Mouse (Mus musculus): ENCODE data around the gene Sh3bgrl3.

Sh3bgrl3 gene

GRCm38 (mm10) chr4:134113356-134113994, 15.1 kb downstream of the Sh3bgrl3 start:
- intact Hi-C loops (cut with DNase I) = no loop called here

GRCm38 (mm10) chr4:134112403-134112802, 16.2 kb downstream of the Sh3bgrl3 start:
- intact Hi-C loops (cut with DNase I) = no loop called here

DNA sequence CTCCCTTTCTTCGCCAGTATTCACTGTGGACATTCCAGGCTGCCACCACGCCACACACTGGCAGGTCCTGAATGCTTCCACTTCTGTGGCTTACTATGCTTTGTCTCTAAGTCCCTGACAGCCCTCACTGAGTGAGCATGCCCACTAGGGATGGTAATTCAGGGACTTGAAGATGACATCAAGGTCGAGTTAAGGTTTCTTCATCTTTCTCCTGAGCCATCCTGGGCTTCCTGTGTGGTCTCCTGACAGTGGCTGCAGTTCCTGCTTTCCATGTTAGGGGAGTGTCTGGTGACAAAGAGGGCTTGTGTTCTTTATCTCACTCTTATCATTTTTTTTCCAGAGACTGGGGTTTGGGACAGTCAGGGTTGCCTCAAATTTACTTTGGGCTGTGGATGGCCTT, 17.9 kb downstream of the Sh3bgrl3 start:
- intact Hi-C loops (cut with DNase I) = no loop called here

- intact Hi-C loops (cut with DNase I) = no loop called here
These were observed 20.4 kb downstream of the Sh3bgrl3 start for GRCm38 (mm10) chr4:134108196-134108595.

DNA sequence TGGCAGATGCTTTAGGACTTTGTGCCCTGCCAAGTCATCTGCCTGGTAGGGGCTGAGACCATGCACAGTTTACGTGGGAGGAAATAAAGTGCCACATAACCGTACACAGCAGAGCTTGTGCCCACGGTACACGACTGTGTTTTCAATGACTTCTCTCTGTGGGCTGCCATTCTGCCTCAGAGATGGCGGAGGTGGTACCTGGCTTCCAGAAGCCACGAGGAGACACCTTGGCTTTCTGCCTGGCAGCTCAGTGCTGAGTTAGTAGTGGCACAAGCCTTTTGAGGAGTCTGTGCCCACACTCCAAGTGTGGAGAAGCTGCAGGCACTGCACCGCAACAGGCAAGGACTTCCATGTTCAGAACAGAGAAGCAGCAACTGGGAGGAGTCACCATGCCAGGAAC, 20.9 kb downstream of the Sh3bgrl3 start:
- intact Hi-C loops (cut with DNase I) = no loop called here

GRCm38 (mm10) chr4:134106105-134106504, 22.5 kb downstream of the Sh3bgrl3 start:
- intact Hi-C loops (cut with DNase I) = no loop called here

DNA sequence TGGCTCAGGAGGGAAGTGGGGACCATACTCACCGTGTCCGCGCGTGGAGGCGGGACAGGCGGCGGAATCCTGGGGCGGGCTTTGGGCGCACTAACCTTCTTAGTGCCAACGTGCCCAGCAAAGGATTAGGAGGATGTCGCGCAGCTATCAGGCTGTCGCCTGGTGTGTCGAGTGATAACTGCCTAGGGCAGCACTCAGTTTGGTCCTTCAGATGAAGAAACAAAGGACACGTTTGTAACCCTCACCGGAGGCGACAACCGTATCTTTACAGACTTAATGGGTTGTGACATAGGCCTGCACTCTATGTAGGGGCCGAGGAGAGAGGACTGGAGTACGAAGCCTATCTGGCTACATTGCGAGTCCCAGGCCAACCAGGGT, 25.9 kb downstream of the Sh3bgrl3 start:
- intact Hi-C loops (cut with DNase I) = no loop called here

- intact Hi-C loops (cut with DNase I) = no loop called here
These were observed 26.4 kb downstream of the Sh3bgrl3 start, which contains the start of gene Ubxn11 for GRCm38 (mm10) chr4:134101979-134102741. Gene Ubxn11, plus strand, starts transcription at chr4:134102570.

GRCm38 (mm10) chr4:134100245-134100644, 28.3 kb downstream of the Sh3bgrl3 start:
- intact Hi-C loops (cut with DNase I) = no loop called here

DNA sequence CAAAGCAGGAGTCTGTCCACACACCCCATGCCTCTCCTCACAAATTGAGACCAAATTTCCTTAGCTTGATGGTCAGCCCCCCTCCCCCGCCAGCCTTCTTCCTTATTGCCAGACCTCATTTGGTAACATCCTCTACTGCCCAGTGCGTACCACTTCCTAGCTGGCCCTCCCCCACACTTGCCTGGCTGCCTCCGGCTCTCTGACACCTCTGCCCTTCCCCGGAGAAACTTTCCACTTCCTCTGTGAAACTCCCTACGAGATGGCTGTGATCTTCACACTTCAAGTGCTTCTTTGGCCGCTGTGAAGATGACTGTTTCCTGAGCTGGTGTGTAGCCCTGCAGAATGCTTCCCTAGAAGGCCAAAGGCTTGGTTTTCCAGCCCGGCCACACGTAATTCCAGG, 30.0 kb downstream of the Sh3bgrl3 start:
- intact Hi-C loops (cut with DNase I) = no loop called here

GRCm38 (mm10) chr4:134097015-134097608, 31.5 kb downstream of the Sh3bgrl3 start:
- intact Hi-C loops (cut with DNase I) = no loop called here

DNA sequence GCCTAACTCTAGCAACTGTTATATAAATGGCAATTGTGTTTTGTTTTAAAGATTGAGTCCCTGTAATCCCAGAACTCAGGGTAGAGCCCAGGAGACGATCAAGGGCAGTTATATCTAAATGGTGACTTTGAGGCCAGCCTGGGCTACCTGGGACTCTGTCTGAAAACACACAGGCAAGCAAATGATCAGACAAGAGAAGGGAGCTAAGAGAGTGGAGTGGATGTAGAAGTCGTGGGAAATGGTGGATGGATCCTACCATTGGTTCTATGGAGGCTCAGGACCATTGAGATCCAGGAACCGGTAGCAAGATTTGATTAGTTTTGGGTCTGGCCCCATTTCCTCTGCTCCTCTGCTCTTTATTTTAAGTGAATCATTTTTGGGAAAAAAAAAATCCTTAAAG, 32.5 kb downstream of the Sh3bgrl3 start:
- intact Hi-C loops (cut with DNase I) = no loop called here

DNA sequence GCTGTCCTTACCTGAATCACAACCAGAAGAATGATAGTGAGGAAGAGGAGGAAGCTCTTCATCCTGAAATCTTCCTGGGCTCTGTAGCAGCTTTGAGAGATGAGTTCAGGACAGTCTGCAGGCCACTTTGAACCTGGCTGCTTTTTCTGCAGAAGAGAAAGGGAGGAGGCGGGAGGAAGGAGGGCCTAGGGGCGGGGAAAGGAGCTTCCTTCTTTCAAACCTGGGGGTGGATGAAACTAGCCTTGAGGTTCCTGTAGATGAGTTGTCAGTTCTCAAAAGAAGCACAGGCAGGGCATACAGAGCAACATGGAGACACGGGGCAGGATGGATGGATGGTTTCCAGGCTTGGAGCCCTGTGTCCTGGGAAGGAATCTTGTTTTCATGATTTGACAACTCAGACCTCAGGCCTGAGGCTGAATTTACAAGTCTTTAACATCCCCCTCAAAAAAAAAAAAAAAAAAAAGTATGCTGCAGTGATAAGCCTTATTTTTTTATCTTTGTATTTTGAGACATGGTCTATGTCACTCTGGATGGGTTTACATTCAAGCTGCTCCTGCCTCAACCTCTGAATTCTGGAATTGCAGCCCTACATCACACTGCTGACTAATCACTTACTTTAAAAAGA, 33.6 kb downstream of the Sh3bgrl3 start, which contains the start of gene Cd52:
TSS of gene Cd52 (minus strand) at position 160 of the 625 bp plus-strand sequence.
- intact Hi-C loops (cut with DNase I) = no loop called here

DNA sequence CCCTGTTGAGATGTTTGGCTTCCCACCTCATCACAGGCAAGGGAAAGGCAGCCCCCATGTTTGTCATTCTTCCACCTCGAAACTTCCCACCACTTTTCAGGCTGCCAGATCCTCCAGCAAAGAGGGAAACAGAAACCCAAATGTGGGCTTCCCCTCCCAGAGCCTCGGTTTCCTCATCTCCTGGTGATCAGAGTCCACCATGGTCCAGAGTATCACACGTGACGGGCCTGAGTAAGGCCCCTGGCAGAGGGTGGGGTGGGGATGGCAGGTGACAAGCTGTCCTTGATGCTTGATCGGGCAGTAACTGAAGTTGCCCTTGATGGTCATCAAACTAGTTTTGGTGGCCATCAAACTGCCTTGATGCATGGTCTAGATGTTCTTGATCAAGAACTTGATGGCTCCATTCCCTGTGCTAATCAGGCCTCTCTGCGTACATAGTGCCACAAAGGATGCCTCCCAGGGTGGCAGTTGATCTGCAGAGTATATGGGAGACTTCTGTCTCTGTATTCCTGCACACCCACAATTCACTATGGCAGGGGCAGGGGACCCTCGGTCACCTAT, 34.5 kb downstream of the Sh3bgrl3 start:
- intact Hi-C loops (cut with DNase I) = no loop called here

GRCm38 (mm10) chr4:134092382-134093288, 36.0 kb downstream of the Sh3bgrl3 start:
- intact Hi-C loops (cut with DNase I) = loop anchor here (1.0 kb wide), 1 partner anchor 31 kb away; no protein-coding TSS in a partner anchor

- intact Hi-C loops (cut with DNase I) = no loop called here
These were observed 37.4 kb downstream of the Sh3bgrl3 start for GRCm38 (mm10) chr4:134091225-134091529.

- intact Hi-C loops (cut with DNase I) = no loop called here
These were observed 37.9 kb downstream of the Sh3bgrl3 start for GRCm38 (mm10) chr4:134090521-134091224.

DNA sequence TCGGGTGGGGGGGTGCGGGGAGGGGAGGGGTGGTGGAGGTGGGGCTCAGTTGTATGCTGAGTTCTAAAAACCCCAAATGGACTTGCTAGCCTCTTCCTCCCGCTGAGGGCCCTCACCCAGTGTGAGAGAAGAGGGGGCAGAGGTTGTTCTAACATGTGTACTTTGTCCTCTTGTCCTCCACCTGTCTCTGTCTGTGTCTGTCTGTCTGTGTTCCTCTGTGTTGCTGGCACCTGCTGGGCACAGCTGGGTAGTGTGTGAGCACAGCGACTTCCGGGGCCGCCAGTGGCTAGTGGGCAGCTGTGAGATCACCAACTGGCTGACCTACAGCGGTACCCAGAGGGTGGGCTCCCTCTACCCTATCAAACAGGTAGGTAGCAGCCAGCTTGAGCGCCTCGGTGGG, 39.6 kb downstream of the Sh3bgrl3 start:
- intact Hi-C loops (cut with DNase I) = no loop called here

DNA sequence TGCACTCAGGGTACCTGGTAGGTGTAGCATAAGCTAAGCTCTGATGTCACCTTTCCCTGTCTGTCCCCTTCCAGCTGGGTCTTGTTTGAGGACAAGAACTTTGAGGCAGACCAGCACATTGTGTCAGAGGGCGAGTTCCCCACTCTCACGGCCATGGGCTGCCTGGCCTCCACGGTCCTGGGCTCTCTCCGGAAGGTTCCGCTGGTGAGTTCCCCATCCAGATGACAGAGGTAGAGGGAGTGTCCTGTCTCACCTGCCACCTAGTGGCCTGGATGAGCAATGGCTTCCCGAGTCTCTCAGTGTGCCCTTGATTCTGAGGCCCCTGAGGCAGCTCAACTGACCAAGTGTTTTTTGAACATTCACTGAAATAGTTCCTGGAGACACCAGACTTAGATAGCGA, 41.2 kb downstream of the Sh3bgrl3 start:
- intact Hi-C loops (cut with DNase I) = loop anchor here (2.0 kb wide), 1 partner anchor 51 kb away; no protein-coding TSS in a partner anchor

DNA sequence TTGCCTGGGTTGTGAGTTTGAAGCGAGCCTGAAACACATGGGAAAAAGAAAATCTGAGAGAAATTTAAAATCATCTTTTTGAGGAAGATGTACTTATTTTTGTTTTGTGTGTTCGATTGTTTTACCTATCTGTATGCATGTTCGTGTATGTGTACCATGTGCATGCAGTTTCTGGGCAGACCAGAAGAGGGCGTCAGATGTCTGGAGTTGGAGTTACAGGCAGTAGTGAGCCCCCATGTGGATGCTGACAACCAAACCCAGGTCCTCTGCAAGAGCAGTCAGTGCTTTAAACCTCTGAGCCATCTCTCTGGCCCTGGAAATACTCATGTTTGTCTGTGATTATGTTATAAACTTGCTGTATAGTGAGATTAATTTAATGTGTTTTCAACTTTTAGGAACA, 43.6 kb downstream of the Sh3bgrl3 start:
- intact Hi-C loops (cut with DNase I) = no loop called here
